Mouse (Mus musculus) megakaryocyte, embryonic 14.5 days (primary cell): ENCODE results near the gene Flvcr2.

Source experiments
- FLI1 ChIP-seq: IDR thresholded peaks from 2 replicates; pipeline ENCODE4 v1.6.1; 2012; ENCODE audit warnings: low read length, inconsistent platforms, mixed read lengths
- GATA1 ChIP-seq: IDR thresholded peaks from 3 replicates; pipeline ENCODE4 v1.6.1; 2012; ENCODE audit warnings: mixed read lengths, low read length, inconsistent platforms, borderline replicate concordance

DNA sequence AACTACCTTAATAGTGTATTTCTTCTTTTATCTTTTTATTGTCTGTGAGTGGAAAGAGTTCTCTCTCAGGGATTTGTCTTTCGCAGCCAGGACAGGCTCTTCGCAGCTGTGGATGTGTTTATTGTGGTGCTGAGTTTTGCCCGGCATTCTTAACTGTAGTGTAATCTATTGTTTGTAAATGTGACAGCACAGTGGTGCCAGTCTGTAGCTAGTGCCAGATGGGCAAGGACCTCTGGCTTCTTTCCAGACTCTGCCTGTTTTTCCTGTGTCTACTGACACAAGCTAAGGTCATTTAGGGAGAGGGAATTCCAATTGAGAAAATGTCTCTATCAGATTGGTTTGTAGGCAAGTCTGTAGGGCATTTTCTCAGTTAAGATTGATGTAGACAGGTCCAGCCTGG, 84.4 kb downstream of the Flvcr2 start:
- TF ChIP-seq GATA1 (no peak), FLI1 (no peak)
